Mouse (Mus musculus): ENCODE data around the gene Cyp4v3. TPM values are rescaled to one million over a fixed set of nuclear protein-coding genes. Genes with fewer than 3 reads are reported as not detected.

The Cyp4v3 gene
- total RNA-seq, 2 experiments from 2014 or later: 11.7 to 15.1 TPM

Other genes starting within 250 kb of the Cyp4v3 start
- gene F11, start 71.2 kb downstream of the Cyp4v3 start, total RNA-seq (2021): 10 to 100 TPM; 10.4 to 24.4 TPM
- 10 to 100 TPM in 1 of 2 experiments, 1 to 10 TPM in 1; 5.3 to 11.7 TPM for gene Klkb1, start 38.4 kb downstream of the Cyp4v3 start, total RNA-seq (2021)
- gene Gm45753, start 24.8 kb downstream of the Cyp4v3 start, total RNA-seq (2021): 10 to 100 TPM in 1 of 2 experiments, 1 to 10 TPM in 1; 5.7 to 10.9 TPM
- 1 to 10 TPM; 7.9 to 8.7 TPM for gene Fam149a, start 49.1 kb upstream of the Cyp4v3 start, total RNA-seq (2021)
- 1 to 10 TPM; 6.6 to 7.7 TPM for gene Tlr3, start 77.9 kb upstream of the Cyp4v3 start, total RNA-seq (2021)
- 10 to 100 TPM; 69.1 to 83.1 TPM for gene Sorbs2, start 174.6 kb upstream of the Cyp4v3 start, total RNA-seq (2021)